Mouse (Mus musculus): Measurements from ENCODE around the gene Myo5c. TPM values are rescaled to one million over a fixed set of nuclear protein-coding genes. Genes with fewer than 3 reads are reported as not detected.

The Myo5c gene
- total RNA-seq (2022): 1 to 10 TPM; 6.1 to 9.1 (median 7.6) TPM

DNA sequence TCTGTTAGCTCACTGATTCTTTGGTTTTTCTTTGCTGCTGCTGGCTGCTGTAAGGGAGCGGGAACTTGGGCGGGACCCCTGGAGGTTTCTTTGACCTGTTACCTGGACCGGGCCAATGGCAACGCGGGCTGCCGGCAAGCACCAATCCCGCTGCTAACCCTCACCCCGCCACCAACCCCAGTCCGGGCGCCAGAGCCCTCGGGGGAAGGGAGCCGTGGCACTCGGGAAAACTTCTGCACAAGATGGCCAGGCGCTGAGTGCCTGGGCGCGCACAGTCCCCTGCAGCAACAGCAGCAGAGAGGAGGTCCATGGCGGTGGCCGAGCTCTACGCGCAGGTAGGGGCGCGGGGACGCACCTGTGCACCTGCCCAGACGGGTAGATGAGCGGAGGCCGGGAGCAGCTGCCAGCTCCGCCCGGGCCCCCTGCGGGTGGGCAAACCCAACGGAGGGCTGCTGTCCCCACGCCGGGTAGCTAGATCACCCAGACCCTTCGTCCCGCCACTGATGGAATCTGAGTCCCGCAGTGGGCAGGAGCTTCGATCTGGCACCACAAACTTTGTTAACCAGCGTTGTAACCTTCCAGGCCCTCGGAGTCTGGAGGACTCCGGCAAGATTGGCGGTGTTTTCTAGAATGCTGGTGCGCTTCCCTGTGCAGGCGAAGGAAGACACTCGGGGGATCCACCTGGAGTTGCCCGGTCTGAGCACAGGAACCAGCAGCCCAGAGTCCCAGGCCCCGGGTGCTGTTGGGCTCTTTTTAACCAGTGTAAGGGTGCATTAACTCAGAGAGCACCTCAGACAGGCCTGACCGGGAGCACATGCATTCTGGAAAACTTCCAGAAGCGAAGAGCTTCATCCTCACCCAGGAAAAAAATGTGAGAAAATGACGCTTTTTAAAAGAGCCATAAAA, at the start of gene Myo5c:
TSS of gene Myo5c (plus strand) at position 180 of the 906 bp plus-strand sequence.
- DNase-seq (ENCODE audit: low spot score in 2 of 2): no peak

DNA sequence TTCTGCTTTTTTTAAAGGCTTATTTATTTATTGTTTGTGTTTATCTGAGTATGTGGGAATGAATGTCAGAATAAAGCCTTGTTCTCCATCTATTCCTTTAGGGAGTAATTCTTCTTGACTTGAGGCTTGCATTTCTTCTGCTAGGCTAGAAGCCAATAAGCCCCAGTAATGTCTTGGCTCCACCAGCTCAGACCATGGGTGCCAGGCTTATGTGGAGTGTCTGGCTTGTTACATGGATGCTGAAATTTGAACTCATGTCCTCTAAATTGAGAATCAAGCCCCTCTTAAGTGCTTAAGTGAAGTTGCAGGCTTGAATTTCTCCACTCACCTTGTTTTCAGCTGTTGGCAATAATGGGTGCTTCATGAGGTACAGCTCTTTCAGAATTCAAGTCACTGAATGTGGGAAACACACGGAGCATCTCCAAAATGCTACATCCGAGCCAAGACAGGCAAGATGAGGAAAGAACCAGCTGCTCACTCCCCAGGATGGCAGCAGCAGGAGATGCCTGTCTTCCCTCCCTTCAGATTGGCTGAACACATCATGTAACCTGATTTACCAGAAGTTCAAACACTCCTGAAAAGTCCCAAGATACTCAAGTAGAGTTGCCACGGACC, 44.1 kb upstream of the Myo5c start:
- no peak for DNase-seq (ENCODE audit: low spot score in 2 of 2)

GRCm38 (mm10) chr9:75193858-75194257, 38.0 kb upstream of the Myo5c start:
- DNase-seq (ENCODE audit: low spot score in 2 of 2): no peak

DNA sequence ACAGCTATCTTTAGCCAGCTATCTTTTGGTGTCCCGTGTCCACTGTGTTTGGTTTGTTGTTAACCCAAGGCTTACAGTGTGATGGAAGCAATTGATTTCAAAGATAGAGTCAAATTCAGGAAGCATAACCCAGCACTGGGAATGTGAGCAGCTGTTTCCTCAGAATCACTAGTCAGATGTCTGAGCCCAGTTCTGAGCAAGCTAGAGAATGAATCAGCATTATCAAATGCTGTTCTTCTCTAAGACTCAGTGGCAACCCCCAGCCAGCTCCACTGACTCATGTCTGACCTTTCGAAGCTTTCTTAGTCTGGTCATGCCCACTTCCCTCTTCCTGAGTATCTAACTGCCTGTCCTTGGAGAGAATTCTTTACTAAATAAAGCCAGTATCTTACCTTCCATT, 35.5 kb upstream of the Myo5c start:
- DNase-seq (ENCODE audit: low spot score in 2 of 2): peak in 1 of 2 experiments; percentile 68

- peak in 1 of 2 experiments; percentile 48 for DNase-seq (ENCODE audit: low spot score in 2 of 2)
These were observed 34.5 kb upstream of the Myo5c start for GRCm38 (mm10) chr9:75197297-75197696.

DNA sequence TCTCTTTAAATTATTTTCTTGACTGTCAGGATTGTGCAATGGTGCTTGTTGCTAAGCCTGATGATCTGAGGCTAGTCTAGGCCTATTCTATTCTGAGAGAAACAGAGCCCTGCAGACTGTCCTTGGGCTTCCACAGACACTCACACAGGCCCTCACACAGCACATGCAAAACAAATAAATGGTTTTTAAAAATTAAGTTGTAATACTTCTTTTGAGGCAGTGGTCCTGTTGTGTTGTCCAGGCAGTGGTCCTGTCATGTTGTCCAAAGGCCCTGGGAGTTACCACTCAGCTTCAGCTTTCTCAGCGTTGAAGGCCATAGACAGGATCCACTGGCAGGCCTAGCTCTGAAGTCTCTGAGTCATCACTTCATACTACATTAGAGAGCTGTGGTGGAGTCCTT, 30.3 kb upstream of the Myo5c start:
- no peak for DNase-seq (ENCODE audit: low spot score in 2 of 2)

GRCm38 (mm10) chr9:75202036-75202435, 29.8 kb upstream of the Myo5c start:
- DNase-seq (ENCODE audit: low spot score in 2 of 2): no peak

- DNase-seq (ENCODE audit: low spot score in 2 of 2): no peak
These were observed 22.6 kb upstream of the Myo5c start for GRCm38 (mm10) chr9:75209246-75209645.

DNA sequence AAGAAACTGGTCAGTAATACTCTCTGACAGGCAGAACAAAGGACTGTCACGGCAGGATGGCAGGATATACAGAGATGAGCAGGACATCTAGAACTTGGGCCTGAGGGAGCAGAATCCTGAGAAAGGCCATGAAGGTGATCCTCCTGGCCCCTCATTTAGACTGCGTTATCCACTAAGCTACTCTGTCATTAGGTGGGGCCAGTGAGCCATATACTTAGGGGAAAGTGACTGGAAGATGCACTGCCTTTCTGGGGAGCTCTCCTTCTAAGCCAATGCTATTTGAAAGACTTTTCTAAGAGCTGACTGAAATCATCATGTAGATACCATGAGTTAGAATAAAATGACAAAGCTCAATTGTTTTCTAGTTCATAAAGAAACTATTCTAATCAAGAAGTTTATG, 21.6 kb upstream of the Myo5c start:
- DNase-seq (ENCODE audit: low spot score in 2 of 2): no peak

GRCm38 (mm10) chr9:75214743-75215413, 16.9 kb upstream of the Myo5c start:
- no peak for DNase-seq (ENCODE audit: low spot score in 2 of 2)

DNA sequence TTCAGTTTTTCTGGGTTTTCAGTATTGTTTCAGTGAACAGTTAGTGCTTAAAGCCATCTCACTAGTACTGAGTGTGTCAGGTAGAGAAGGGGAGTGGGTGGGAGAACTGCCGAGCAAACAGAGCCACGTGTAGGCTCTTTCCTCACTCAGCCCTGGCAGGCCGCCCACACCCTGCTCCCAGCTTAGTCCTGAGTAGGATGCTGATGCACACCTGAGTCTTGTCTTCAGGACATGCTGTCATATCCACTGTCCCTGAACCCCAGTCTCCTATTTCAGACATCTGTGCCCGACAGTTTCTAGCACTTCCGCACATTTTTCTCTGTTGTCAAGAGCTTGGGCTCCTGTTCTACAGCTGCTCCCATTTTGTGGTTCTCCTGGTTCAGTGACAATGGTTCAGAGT, 11.9 kb upstream of the Myo5c start:
- peak in 1 of 2 experiments; percentile 83 for DNase-seq (ENCODE audit: low spot score in 2 of 2)

- no peak for DNase-seq (ENCODE audit: low spot score in 2 of 2)
These were observed 10.2 kb upstream of the Myo5c start for GRCm38 (mm10) chr9:75221420-75222287.

- no peak for DNase-seq (ENCODE audit: low spot score in 2 of 2)
These were observed 1.0 kb downstream of the Myo5c start for GRCm38 (mm10) chr9:75232860-75233259.

GRCm38 (mm10) chr9:75234271-75234741, 2.5 kb downstream of the Myo5c start:
- DNase-seq (ENCODE audit: low spot score in 2 of 2): no peak

DNA sequence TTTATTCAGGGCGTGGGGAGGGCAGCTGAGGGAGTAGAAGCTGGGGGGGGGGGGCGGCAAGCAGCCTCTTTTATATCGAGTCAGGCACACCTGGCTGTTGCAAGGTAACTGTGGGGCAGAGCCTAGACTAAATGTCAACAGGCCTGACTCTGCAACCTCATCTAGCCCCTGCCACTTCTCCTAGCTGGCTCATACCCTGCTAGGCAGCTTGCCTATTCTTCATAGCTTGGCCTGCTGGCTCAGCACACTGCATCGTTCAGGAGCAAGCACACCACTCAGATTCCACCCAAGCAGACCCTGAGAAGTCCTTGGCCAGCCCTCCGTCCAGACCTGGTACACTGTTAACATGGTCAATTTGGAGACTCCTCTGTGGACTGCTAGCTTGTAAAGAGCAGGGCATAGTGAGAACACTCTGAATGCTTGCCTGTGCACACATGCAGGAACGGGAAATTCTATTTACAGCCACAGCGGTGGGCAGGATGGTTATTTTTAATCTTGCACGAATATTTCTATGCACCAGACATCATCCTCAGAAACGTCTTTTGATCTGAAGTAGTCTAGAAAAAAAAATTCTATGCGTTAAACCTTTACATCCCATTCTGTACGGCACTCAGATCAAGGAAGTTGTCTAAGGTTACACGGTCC, 3.3 kb downstream of the Myo5c start:
- DNase-seq (ENCODE audit: low spot score in 2 of 2): peak in 1 of 2 experiments; percentile 72

- no peak for DNase-seq (ENCODE audit: low spot score in 2 of 2)
These were observed 3.9 kb downstream of the Myo5c start for GRCm38 (mm10) chr9:75235696-75236095.

- no peak for DNase-seq (ENCODE audit: low spot score in 2 of 2)
These were observed 4.8 kb downstream of the Myo5c start for GRCm38 (mm10) chr9:75236416-75237308.

DNA sequence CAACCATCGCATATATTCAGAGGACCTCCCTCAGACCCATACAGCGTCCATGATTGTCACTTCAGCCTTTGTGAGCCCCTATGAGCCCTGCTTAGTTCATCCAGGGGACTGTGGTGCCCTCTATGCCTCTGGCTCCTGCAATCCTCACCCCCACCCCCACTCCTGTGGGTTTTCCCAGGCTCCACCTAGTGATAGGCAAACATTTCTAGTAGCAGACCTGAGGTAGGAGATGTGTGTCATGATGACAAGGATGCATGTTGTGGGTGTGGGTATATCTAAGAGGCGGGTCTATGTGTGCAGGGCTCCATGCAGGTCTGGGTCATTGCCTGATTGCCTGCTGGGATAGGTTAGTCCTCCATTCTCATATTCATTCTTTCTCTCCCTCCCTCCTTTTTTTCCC, 6.4 kb downstream of the Myo5c start:
- DNase-seq (ENCODE audit: low spot score in 2 of 2): no peak

DNA sequence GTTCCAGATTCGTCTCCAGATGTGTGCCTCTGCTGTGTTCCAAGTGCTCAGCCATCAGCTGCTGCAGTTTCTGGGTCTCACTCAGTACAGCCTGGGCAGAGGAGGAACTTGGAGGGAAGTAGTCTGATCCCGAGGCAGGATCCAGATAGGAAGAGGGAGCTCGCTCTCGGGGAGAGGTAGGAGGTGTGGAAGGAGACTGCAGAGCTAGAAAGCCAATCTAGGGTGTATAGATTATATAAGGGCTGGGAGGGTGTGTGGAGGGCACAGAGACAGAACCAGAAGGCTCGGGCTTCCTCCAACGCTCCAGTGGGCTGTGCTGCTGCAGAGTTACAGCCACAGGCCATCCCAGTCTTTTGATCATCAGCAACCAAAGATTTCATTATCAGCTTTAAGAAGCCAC, 11.2 kb downstream of the Myo5c start:
- peak in 1 of 2 experiments; percentile 78 for DNase-seq (ENCODE audit: low spot score in 2 of 2)
